Mouse (Mus musculus): ENCODE results near the gene 9130204L05Rik. TPM values are rescaled to one million over a fixed set of nuclear protein-coding genes. Genes with fewer than 3 reads are reported as not detected.

The 9130204L05Rik gene
- total RNA-seq (2021), result not detected
- long read RNA-seq, result 0 reads

- no peak for DNase-seq (ENCODE audit: low spot score in 2 of 2)
Measured at GRCm38 (mm10) chr3:91090703-91091102, at the start of gene 9130204L05Rik. TSS of gene 9130204L05Rik (minus strand) at chr3:91090803.

- DNase-seq (ENCODE audit: low spot score in 2 of 2), result no peak
Measured at GRCm38 (mm10) chr3:91108696-91109095, 18.1 kb upstream of the 9130204L05Rik start.

GRCm38 (mm10) chr3:91059211-91059610 is 31.4 kb downstream of the 9130204L05Rik start:
- DNase-seq (ENCODE audit: low spot score in 2 of 2), result no peak

GRCm38 (mm10) chr3:91052654-91053053 is 37.9 kb downstream of the 9130204L05Rik start:
- DNase-seq (ENCODE audit: low spot score in 2 of 2), result no peak

Measured in layer of hippocampus, postnatal 10 days (tissue).